Mouse (Mus musculus): Measurements from ENCODE around the gene Gm10318.

DNA sequence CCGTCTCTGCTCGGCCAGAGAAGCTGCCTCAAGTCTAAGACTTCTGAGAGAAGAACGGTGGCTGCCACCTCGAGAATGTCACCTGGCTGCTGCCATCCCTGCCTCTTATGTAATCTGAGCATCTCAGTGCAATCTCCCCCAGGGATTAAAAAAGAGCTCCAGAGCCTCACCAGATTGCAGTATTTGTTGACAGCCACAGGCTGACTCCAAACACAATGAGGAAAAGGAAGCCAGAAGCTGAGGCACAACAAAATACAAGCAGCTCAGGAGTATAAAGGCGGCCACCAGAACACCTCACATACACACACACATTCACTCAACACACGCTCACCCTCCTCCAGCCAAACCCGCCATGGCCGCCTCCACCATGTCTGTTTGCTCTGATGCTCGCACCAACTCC lies 17.0 kb upstream of the Gm10318 start, which contains the start of gene Krtap10-10:
- TF ChIP-seq CTCF (IDR thresholded peaks at IDR 0.05; ENCODE audit: low read depth, low read length) (no peak), POLR2A (IDR thresholded peaks at IDR 0.05; ENCODE audit: insufficient read depth, low read length) (no peak)

Data from ES-Bruce4 (cell line).